Mouse (Mus musculus) olfactory bulb, adult 2 months (tissue): ENCODE results near the gene Fam49a. TPM values are rescaled to one million over a fixed set of nuclear protein-coding genes. Genes with fewer than 3 reads are reported as not detected.
"Not testable (repeated sequence)": the region's sequence is repeated elsewhere in the genome, so short reads cannot be mapped to it uniquely, and the experiment has no call there.

Experiments used
- H3K27ac ChIP-seq: fragments of 200-500 bp; 2 replicates; pipeline ENCODE4 v1.5.1; 2012; ENCODE audit warnings: low read depth, low read length; ENCODE audit not compliant: insufficient read depth
- H3K4me1 ChIP-seq: fragments of 200-500 bp; 2 replicates; pipeline ENCODE4 v1.6.1; 2012; ENCODE audit warnings: low read length; ENCODE audit not compliant: control insufficient read depth, insufficient read depth
- H3K4me3 ChIP-seq: fragments of 200-500 bp; 2 replicates; pipeline ENCODE4 v1.5.1; 2012; ENCODE audit warnings: mild to moderate bottlenecking, low read depth, low read length, moderate library complexity; ENCODE audit not compliant: insufficient read depth
- CTCF ChIP-seq: fragments of 200-500 bp; IDR thresholded peaks from 2 replicates; pipeline ENCODE4 v1.5.1; 2012; ENCODE audit warnings: low read depth, mild to moderate bottlenecking, low read length, moderate library complexity; ENCODE audit not compliant: insufficient read depth
- POLR2A ChIP-seq: fragments of 200-500 bp; IDR thresholded peaks from 2 replicates; pipeline ENCODE4 v1.6.1; 2012; ENCODE audit warnings: mild to moderate bottlenecking, low read depth, low read length, moderate library complexity; ENCODE audit not compliant: insufficient read depth
- WGBS: fragments of 180-500 bp; shearing (Covaris S2); methylation state at CpG from one replicate; pipeline ENCODE4 v1.1.7; 2018; 5-methylcytosine and 5-hydroxymethylcytosine counted together
- polyA plus RNA-seq: library from polyadenylated mRNA; stranded (reverse); fragments of >200 nt; gene quantifications from 2 replicates; pipeline ENCODE4 v1.2.4, GENCODE M21; 2012; ENCODE audit warnings: low replicate concordance; ENCODE audit not compliant: missing spikeins, insufficient read depth, insufficient read length

Gene Fam49a
- polyA plus RNA-seq, 1 experiment: not detected

- TF ChIP-seq POLR2A (no peak), CTCF (no peak)
- H3K4me3 ChIP-seq: no peak overlapping the region
- no peaks in the 10 kb centered on the region for H3K4me1 ChIP-seq
- WGBS: 88% methylated on average over 4 of the region's 4 CpGs
- no peak overlapping the region for H3K27ac ChIP-seq
Measured at GRCm38 (mm10) chr12:12232097-12232496, 29.8 kb upstream of the Fam49a start.

- TF ChIP-seq CTCF (no peak), POLR2A (no peak)
- H3K27ac ChIP-seq: no peak overlapping the region
- 57% methylated on average over 5 of the region's 5 CpGs for WGBS
- no peaks in the 10 kb centered on the region for H3K4me1 ChIP-seq
- no peak overlapping the region for H3K4me3 ChIP-seq
Measured at GRCm38 (mm10) chr12:12236978-12237377, 25.0 kb upstream of the Fam49a start.

DNA sequence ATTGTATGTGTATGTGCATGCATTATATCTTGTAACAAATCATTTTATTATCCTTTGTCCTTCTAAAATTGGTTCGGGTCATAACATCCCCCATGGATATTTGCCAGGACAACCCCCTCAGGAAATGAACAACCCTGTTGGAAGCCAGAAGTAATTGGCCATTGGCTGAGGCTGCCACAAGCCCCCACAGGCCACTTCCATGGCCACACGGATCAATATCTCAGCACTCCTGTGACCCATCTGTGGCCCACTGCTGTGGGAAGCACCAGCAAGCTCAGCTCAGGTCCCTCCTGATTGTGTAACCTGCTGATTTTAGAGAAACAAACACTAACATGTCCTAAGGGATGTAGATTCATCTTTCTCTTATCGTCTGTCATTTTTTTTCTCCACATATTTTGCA, 22.4 kb upstream of the Fam49a start:
- no peak overlapping the region for H3K4me3 ChIP-seq
- 70% methylated on average over 3 of the region's 3 CpGs for WGBS
- TF ChIP-seq CTCF: no peak
- no peak for TF ChIP-seq POLR2A

GRCm38 (mm10) chr12:12243148-12243547, 18.8 kb upstream of the Fam49a start:
- 62% methylated on average over 3 of the region's 3 CpGs for WGBS

More for the DNA sequence above, 22.4 kb upstream of the Fam49a start:
- Histone ChIP-seq H3K4me1 (0 out of 2 replicates have a peak, but pooled peaks cover 4% of the 10 kb centered on the region), H3K27ac (no peak overlapping the region)

GRCm38 (mm10) chr12:12247023-12247422, 14.9 kb upstream of the Fam49a start:
- H3K4me1 ChIP-seq, H3K27ac ChIP-seq: not testable (repeated sequence)
- WGBS: 93% methylated on average over 4 of the region's 4 CpGs

More at GRCm38 (mm10) chr12:12243148-12243547, 18.8 kb upstream of the Fam49a start:
- Histone ChIP-seq H3K27ac (no peak overlapping the region), H3K4me3 (no peak overlapping the region), H3K4me1 (0 out of 2 replicates have a peak, but pooled peaks cover 4% of the 10 kb centered on the region)
- TF ChIP-seq CTCF (no peak), POLR2A (no peak)

GRCm38 (mm10) chr12:12249521-12249920, 12.4 kb upstream of the Fam49a start:
- Histone ChIP-seq H3K4me3 (no peak overlapping the region), H3K4me1 (no peaks in the 10 kb centered on the region), H3K27ac (no peak overlapping the region)
- TF ChIP-seq POLR2A (no peak), CTCF (no peak)
- WGBS: 49% methylated on average over 2 of the region's 2 CpGs

More at GRCm38 (mm10) chr12:12247023-12247422, 14.9 kb upstream of the Fam49a start:
- H3K4me3 ChIP-seq: not testable (repeated sequence)

GRCm38 (mm10) chr12:12253526-12253925, 8.4 kb upstream of the Fam49a start:
- H3K4me1 ChIP-seq: no peaks in the 10 kb centered on the region
- TF ChIP-seq POLR2A (no peak), CTCF (no peak)
- 48% methylated on average over 5 of the region's 5 CpGs for WGBS
- H3K27ac ChIP-seq: no peak overlapping the region
- no peak overlapping the region for H3K4me3 ChIP-seq

GRCm38 (mm10) chr12:12254139-12254538, 7.8 kb upstream of the Fam49a start:
- WGBS: 87% methylated on average over 4 of the region's 4 CpGs
- no peak overlapping the region for H3K27ac ChIP-seq

DNA sequence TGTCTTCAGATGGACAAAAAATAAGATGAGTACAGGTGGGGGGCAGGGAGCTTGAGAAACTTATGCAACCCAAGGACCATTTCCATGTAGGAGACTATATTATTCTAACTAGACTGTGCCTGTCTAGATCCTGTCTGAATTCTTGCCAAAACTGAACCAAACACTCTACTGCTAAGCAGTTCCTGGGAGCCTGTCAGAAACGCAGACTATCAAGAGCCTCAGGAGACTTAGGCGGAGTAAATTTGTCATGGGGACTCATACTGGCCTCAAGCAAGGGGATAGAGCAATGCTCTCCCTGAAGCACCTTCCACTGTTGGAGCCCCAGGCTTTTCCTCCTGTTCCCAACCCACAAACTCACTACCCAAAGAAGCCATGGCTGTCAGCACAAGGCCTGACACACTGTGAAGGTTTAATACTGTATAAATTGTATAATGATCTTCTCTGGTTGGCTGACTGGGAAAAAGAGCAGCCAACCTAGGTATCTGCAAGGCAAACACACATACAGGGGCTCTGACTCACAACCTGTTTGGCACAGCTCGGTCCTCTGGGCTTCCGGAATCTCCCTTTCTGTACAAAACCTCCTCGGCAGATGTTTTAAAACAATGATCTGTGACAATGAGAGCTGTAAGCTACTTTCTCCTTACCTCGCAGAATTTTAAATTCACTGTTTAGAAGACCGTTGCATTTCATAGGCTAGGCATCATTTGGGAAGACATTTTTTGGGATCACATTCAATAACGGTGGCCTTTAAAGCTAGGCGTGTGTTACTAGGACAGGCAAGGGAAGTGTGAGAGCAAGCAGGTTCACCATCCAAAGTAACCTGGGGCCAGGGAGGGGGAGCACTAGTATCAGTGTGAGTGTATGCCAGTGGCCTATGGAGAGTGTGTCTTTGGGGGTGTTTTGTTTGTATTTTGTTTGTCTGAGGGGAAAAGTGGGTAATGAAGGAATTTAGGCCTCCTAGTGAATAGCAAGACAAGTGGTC, 669 bp upstream of the Fam49a start:
- Histone ChIP-seq H3K4me1 (peaks cover 7% of the 10 kb centered on the region), H3K27ac (peak overlapping the region; percentile 5; the same call in 1 of the 2 replicates), H3K4me3 (peak overlapping the region; percentile 67; the same call in 1 of the 2 replicates)
- WGBS: 48% methylated on average over 9 of the region's 9 CpGs
- no peak for TF ChIP-seq POLR2A

More at GRCm38 (mm10) chr12:12254139-12254538, 7.8 kb upstream of the Fam49a start:
- TF ChIP-seq CTCF (no peak), POLR2A (no peak)
- no peak overlapping the region for H3K4me3 ChIP-seq
- no peaks in the 10 kb centered on the region for H3K4me1 ChIP-seq
